Mouse (Mus musculus) lung, postnatal 4 days (tissue): ENCODE results near the gene Igfbp6.

ENCODE experiments used
- DNase-seq, 2 experiments: peaks; one replicate each; pipeline ENCODE4 v3.0.0; 2021

Gene Igfbp6

GRCm38 (mm10) chr15:102177417-102177816, 33.3 kb downstream of the Igfbp6 start:
- no peak for DNase-seq

GRCm38 (mm10) chr15:102178279-102178678, 34.1 kb downstream of the Igfbp6 start:
- DNase-seq = peak; percentile 67 to 86

GRCm38 (mm10) chr15:102179106-102179505, 34.9 kb downstream of the Igfbp6 start:
- DNase-seq = no peak

- no peak for DNase-seq
Measured at GRCm38 (mm10) chr15:102179924-102180323, 35.8 kb downstream of the Igfbp6 start.

- no peak for DNase-seq
Measured at GRCm38 (mm10) chr15:102183076-102183475, 38.9 kb downstream of the Igfbp6 start.

GRCm38 (mm10) chr15:102186239-102186638, 42.1 kb downstream of the Igfbp6 start:
- DNase-seq = no peak

GRCm38 (mm10) chr15:102188096-102188495, 43.9 kb downstream of the Igfbp6 start:
- peak; percentile 55 to 86 for DNase-seq

- DNase-seq = no peak
Measured at GRCm38 (mm10) chr15:102188883-102189282, 44.7 kb downstream of the Igfbp6 start.

- DNase-seq = no peak
Measured at GRCm38 (mm10) chr15:102191699-102192098, 47.5 kb downstream of the Igfbp6 start.

- no peak for DNase-seq
Measured at GRCm38 (mm10) chr15:102192271-102192812, 48.2 kb downstream of the Igfbp6 start.

- no peak for DNase-seq
Measured at GRCm38 (mm10) chr15:102192820-102193386, 48.7 kb downstream of the Igfbp6 start.

GRCm38 (mm10) chr15:102193652-102194051, 49.5 kb downstream of the Igfbp6 start:
- DNase-seq = no peak

GRCm38 (mm10) chr15:102194439-102194838, 50.3 kb downstream of the Igfbp6 start:
- DNase-seq = no peak

- DNase-seq = no peak
Measured at GRCm38 (mm10) chr15:102195373-102195772, 51.2 kb downstream of the Igfbp6 start.

GRCm38 (mm10) chr15:102198841-102199240, 54.7 kb downstream of the Igfbp6 start:
- DNase-seq = peak in 1 of 2 experiments; percentile 51
